Mouse (Mus musculus): ENCODE results near the gene Cyp4a12b.
"Not testable (repeated sequence)": the region's sequence is repeated elsewhere in the genome, so short reads cannot be mapped to it uniquely, and the experiment has no call there.

DNA sequence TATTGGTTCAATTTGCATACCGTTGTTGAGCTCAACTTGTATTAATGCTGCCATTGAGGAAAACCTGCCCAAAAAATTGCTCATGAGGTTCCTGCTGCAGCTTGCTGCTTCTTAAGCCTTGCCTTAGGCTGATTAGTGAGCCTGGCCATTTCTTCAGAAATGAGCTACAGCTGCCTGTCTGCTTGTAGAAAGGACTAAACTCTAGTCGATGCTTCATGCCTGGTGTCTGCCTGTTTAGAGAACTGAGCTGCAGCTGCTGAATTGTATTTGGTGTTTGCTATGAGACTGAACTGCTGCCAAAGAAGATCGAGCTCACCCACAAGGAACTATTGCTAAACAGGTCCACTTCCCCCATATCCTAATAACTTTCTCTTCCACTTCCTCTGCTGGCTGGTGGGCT lies 45.8 kb upstream of the Cyp4a12b start:
- not testable (repeated sequence) for TF ChIP-seq POLR2A (IDR thresholded peaks at IDR 0.05; ENCODE audit: low read depth, low read length); CTCF (IDR thresholded peaks at IDR 0.05; ENCODE audit: extremely low read depth, insufficient read depth, insufficient read length, insufficient replicate concordance)

Measured in spleen, adult 2 months (tissue).